Mouse (Mus musculus): Measurements from ENCODE around the gene Saxo1. TPM values are rescaled to one million over a fixed set of nuclear protein-coding genes. Genes with fewer than 3 reads are reported as not detected.

Gene Saxo1
- polyA plus RNA-seq (2016; fragmentation: Nextera tagmentation; extraction: Ambion mirVana): not detected in 2 replicates

DNA sequence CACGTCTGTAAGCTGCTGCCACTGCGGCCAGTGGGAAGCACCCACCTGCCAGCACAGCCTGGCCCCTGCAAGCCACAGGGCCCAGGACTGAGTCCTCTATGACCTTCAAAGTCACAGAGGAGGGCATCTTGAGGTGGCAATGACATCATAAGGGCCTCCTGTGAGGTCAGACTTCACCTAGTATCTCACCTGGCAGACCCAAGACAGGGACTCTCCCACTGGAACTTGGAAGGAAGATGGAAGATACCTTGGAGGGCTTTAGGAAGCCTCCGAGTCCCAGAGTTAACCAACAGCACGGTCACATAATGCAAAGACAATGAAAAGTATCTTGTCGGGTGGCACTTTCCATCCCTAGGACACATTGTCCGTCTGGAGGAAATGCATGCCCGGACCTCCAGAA, at the start of gene Saxo1:
Gene Saxo1 (minus strand): TSS at position 101 of the 400 bp plus-strand sequence.
- no peak within 1 kb of the TSS for H3K4me3 ChIP-seq
- H3K4me2 ChIP-seq: no peak within 1 kb of the TSS
- 87% methylated on average over 7 of the region's 7 CpGs for WGBS
- no peaks in the 10 kb centered on the region for H3K9me3 ChIP-seq (replicated peaks)
- no peak within 1 kb of the TSS for H3K9ac ChIP-seq
- H3K36me3 ChIP-seq: no peaks in the 10 kb centered on the region
- ATAC-seq (ENCODE audit: insufficient number of reproducible peaks, low FRiP score): no peak
- H3K4me1 ChIP-seq (replicated peaks): no peaks in the 10 kb centered on the region
- no peaks in the 10 kb centered on the region for H3K27me3 ChIP-seq (replicated peaks)
- no peak within 1 kb of the TSS for H3K27ac ChIP-seq (ENCODE audit: poor library complexity, severe bottlenecking)

GRCm38 (mm10) chr4:86591304-86591703, 33.2 kb upstream of the Saxo1 start:
- Histone ChIP-seq H3K9ac (no peak overlapping the region), H3K27ac (ENCODE audit: poor library complexity, severe bottlenecking) (no peak overlapping the region), H3K9me3 (replicated peaks) (no peaks in the 10 kb centered on the region), H3K4me3 (no peak overlapping the region), H3K4me1 (replicated peaks) (no peaks in the 10 kb centered on the region), H3K36me3 (peaks cover 46% of the 10 kb centered on the region), H3K4me2 (no peak overlapping the region), H3K27me3 (replicated peaks) (no peaks in the 10 kb centered on the region)
- ATAC-seq (ENCODE audit: insufficient number of reproducible peaks, low FRiP score): no peak
- 89% methylated on average over 2 of the region's 2 CpGs for WGBS

GRCm38 (mm10) chr4:86588236-86588635, 30.1 kb upstream of the Saxo1 start:
- H3K9me3 ChIP-seq (replicated peaks): no peaks in the 10 kb centered on the region
- H3K4me2 ChIP-seq: no peak overlapping the region
- WGBS: 89% methylated on average over 3 of the region's 3 CpGs
- H3K4me3 ChIP-seq: no peak overlapping the region
- ATAC-seq (ENCODE audit: insufficient number of reproducible peaks, low FRiP score): no peak
- no peaks in the 10 kb centered on the region for H3K27me3 ChIP-seq (replicated peaks)
- H3K36me3 ChIP-seq: peaks cover 68% of the 10 kb centered on the region
- H3K4me1 ChIP-seq (replicated peaks): no peaks in the 10 kb centered on the region
- no peak overlapping the region for H3K9ac ChIP-seq
- H3K27ac ChIP-seq (ENCODE audit: poor library complexity, severe bottlenecking): no peak overlapping the region

GRCm38 (mm10) chr4:86580591-86580990, 22.5 kb upstream of the Saxo1 start:
- Histone ChIP-seq H3K27me3 (replicated peaks) (no peaks in the 10 kb centered on the region), H3K36me3 (peaks cover 54% of the 10 kb centered on the region), H3K4me3 (no peak overlapping the region), H3K27ac (ENCODE audit: poor library complexity, severe bottlenecking) (no peak overlapping the region), H3K4me1 (replicated peaks) (peaks cover 15% of the 10 kb centered on the region), H3K9me3 (replicated peaks) (no peaks in the 10 kb centered on the region), H3K4me2 (no peak overlapping the region), H3K9ac (no peak overlapping the region)
- ATAC-seq (ENCODE audit: insufficient number of reproducible peaks, low FRiP score): no peak
- 83% methylated on average over 3 of the region's 3 CpGs for WGBS

GRCm38 (mm10) chr4:86580056-86580455, 21.9 kb upstream of the Saxo1 start:
- no peak overlapping the region for H3K4me3 ChIP-seq
- H3K9me3 ChIP-seq (replicated peaks): no peaks in the 10 kb centered on the region
- ATAC-seq (ENCODE audit: insufficient number of reproducible peaks, low FRiP score): no peak
- H3K4me2 ChIP-seq: no peak overlapping the region
- H3K27me3 ChIP-seq (replicated peaks): no peaks in the 10 kb centered on the region
- peaks cover 49% of the 10 kb centered on the region for H3K36me3 ChIP-seq
- H3K4me1 ChIP-seq (replicated peaks): peaks cover 15% of the 10 kb centered on the region
- no peak overlapping the region for H3K27ac ChIP-seq (ENCODE audit: poor library complexity, severe bottlenecking)
- no peak overlapping the region for H3K9ac ChIP-seq
- 73% methylated on average over 4 of the region's 4 CpGs for WGBS

GRCm38 (mm10) chr4:86576630-86577225, 18.6 kb upstream of the Saxo1 start:
- peak overlapping the region; percentile 91 for H3K27ac ChIP-seq (ENCODE audit: poor library complexity, severe bottlenecking)
- 8% methylated on average over 11 of the region's 11 CpGs for WGBS

DNA sequence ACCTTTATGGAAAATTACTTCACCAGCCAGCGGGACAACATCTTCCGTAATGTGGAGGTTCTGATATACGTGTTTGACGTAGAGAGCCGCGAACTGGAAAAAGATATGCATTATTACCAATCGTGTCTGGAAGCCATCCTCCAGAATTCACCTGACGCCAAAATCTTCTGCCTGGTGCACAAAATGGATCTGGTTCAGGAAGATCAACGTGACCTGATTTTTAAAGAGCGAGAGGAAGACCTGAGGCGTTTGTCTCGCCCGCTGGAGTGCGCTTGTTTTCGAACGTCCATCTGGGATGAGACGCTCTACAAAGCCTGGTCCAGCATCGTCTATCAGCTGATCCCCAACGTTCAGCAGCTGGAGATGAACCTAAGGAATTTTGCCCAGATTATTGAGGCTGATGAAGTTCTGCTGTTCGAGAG, 18.0 kb upstream of the Saxo1 start:
- Histone ChIP-seq H3K27ac (ENCODE audit: poor library complexity, severe bottlenecking) (peak overlapping the region; percentile 91), H3K9ac (peak overlapping the region; percentile 95), H3K4me2 (peak overlapping the region; percentile 94), H3K9me3 (replicated peaks) (no peaks in the 10 kb centered on the region), H3K4me3 (peak overlapping the region; percentile 91), H3K4me1 (replicated peaks) (peaks cover 15% of the 10 kb centered on the region), H3K36me3 (peaks cover 21% of the 10 kb centered on the region), H3K27me3 (replicated peaks) (no peaks in the 10 kb centered on the region)
- ATAC-seq (ENCODE audit: insufficient number of reproducible peaks, low FRiP score): no peak
- under 1% methylated on average over 20 of the region's 20 CpGs for WGBS

More at GRCm38 (mm10) chr4:86576630-86577225, 18.6 kb upstream of the Saxo1 start:
- Histone ChIP-seq H3K9ac (peak overlapping the region; percentile 95), H3K4me1 (replicated peaks) (peaks cover 15% of the 10 kb centered on the region), H3K27me3 (replicated peaks) (no peaks in the 10 kb centered on the region), H3K9me3 (replicated peaks) (no peaks in the 10 kb centered on the region), H3K4me2 (peak overlapping the region; percentile 94), H3K36me3 (peaks cover 21% of the 10 kb centered on the region), H3K4me3 (peak overlapping the region; percentile 91)
- ATAC-seq (ENCODE audit: insufficient number of reproducible peaks, low FRiP score): no peak

- H3K4me2 ChIP-seq: peak within 1 kb of the TSS; percentile 94
- peak; percentile 97 for ATAC-seq (ENCODE audit: insufficient number of reproducible peaks, low FRiP score)
- H3K36me3 ChIP-seq: peaks cover 18% of the 10 kb centered on the region; the same call in 1 of the 2 replicates
- no peaks in the 10 kb centered on the region for H3K27me3 ChIP-seq (replicated peaks)
- peak within 1 kb of the TSS; percentile 95 for H3K9ac ChIP-seq
- peaks cover 15% of the 10 kb centered on the region for H3K4me1 ChIP-seq (replicated peaks)
- no peaks in the 10 kb centered on the region for H3K9me3 ChIP-seq (replicated peaks)
- H3K4me3 ChIP-seq: peak within 1 kb of the TSS; percentile 91
- WGBS: under 1% methylated on average over 53 of the region's 53 CpGs
- peak within 1 kb of the TSS; percentile 91 for H3K27ac ChIP-seq (ENCODE audit: poor library complexity, severe bottlenecking)
Measured at GRCm38 (mm10) chr4:86575283-86575983, 17.3 kb upstream of the Saxo1 start, which contains the start of gene Rraga. TSS of gene Rraga (plus strand) at chr4:86575668.

DNA sequence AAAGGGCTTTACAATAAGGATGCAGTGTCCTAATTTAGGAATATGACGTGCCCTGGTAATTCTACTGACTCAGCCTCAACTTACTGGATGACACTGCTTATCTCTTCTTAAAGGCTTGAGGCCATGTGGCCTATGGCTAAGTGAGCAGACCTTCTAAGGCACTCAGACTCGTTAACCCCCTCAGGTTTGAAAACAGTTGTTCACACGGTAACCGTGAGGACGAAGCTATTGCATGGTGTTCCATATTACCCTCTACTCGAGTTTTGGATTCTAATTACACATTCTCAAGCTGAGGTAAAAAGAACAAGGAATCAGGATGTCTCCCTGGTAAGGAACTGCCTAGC, 16.8 kb upstream of the Saxo1 start:
- WGBS: 18% methylated on average over 6 of the region's 6 CpGs
- H3K27me3 ChIP-seq (replicated peaks): no peaks in the 10 kb centered on the region
- ATAC-seq (ENCODE audit: insufficient number of reproducible peaks, low FRiP score): peak; percentile 26; the same call in 1 of the 2 replicates
- peaks cover 14% of the 10 kb centered on the region; the same call in 1 of the 2 replicates for H3K36me3 ChIP-seq
- peak overlapping the region; percentile 91; the same call in 1 of the 2 replicates for H3K27ac ChIP-seq (ENCODE audit: poor library complexity, severe bottlenecking)
- peak overlapping the region; percentile 91 for H3K4me3 ChIP-seq
- peak overlapping the region; percentile 95 for H3K9ac ChIP-seq
- peaks cover 15% of the 10 kb centered on the region for H3K4me1 ChIP-seq (replicated peaks)
- peak overlapping the region; percentile 94 for H3K4me2 ChIP-seq
- H3K9me3 ChIP-seq (replicated peaks): no peaks in the 10 kb centered on the region

- Histone ChIP-seq H3K36me3 (no peaks in the 10 kb centered on the region), H3K4me1 (replicated peaks) (no peaks in the 10 kb centered on the region), H3K9ac (no peak overlapping the region), H3K4me3 (no peak overlapping the region), H3K27ac (ENCODE audit: poor library complexity, severe bottlenecking) (no peak overlapping the region), H3K4me2 (no peak overlapping the region), H3K27me3 (replicated peaks) (no peaks in the 10 kb centered on the region), H3K9me3 (replicated peaks) (no peaks in the 10 kb centered on the region)
- ATAC-seq (ENCODE audit: insufficient number of reproducible peaks, low FRiP score): no peak
- WGBS: 88% methylated on average over 3 of the region's 3 CpGs
Measured at GRCm38 (mm10) chr4:86561061-86561460, 2.9 kb upstream of the Saxo1 start.

GRCm38 (mm10) chr4:86559006-86559405, 878 bp upstream of the Saxo1 start:
- Histone ChIP-seq H3K4me3 (no peak overlapping the region), H3K9ac (no peak overlapping the region), H3K4me2 (no peak overlapping the region), H3K9me3 (replicated peaks) (no peaks in the 10 kb centered on the region), H3K27ac (ENCODE audit: poor library complexity, severe bottlenecking) (no peak overlapping the region), H3K4me1 (replicated peaks) (no peaks in the 10 kb centered on the region), H3K36me3 (no peaks in the 10 kb centered on the region), H3K27me3 (replicated peaks) (no peaks in the 10 kb centered on the region)
- ATAC-seq (ENCODE audit: insufficient number of reproducible peaks, low FRiP score): no peak
- 64% methylated on average over 4 of the region's 4 CpGs for WGBS
